In genomic region chr16:42875852-42875980, GRCm38 (mm10) we compare ENCODE assay signal across 8 mouse cellular contexts. TPM values are rescaled to one million over a fixed set of nuclear protein-coding genes. Genes with fewer than 3 reads are reported as not detected.
DNase-seq lines count a peak whose midpoint lies in the region; ATAC-seq and TF ChIP-seq lines count a peak whose summit lies in the region.

TSS of gene Zbtb20 (plus strand) at chr16:42875881.

- peak within 1 kb of the TSS; percentile 76 for H3K4me3 ChIP-seq in ES-Bruce4 (ENCODE audit: low read depth, low read length)
- H3K4me3 ChIP-seq in forebrain, embryonic 14.5 days (ENCODE audit: low read depth, low read length): peak within 1 kb of the TSS; percentile 76
- H3K4me3 ChIP-seq in hindbrain, embryonic 13.5 days: peak within 1 kb of the TSS; percentile 75
- peak within 1 kb of the TSS; percentile 84 for H3K4me3 ChIP-seq in liver, embryonic 16.5 days (ENCODE audit: low read depth, low read length)

- no peaks in the 10 kb centered on the region for H3K9me3 ChIP-seq in ES-Bruce4 (replicated peaks; ENCODE audit: control insufficient read depth, insufficient read depth, low read length, poor library complexity, severe bottlenecking)
- no peaks in the 10 kb centered on the region for H3K9me3 ChIP-seq in forebrain, embryonic 14.5 days (replicated peaks; ENCODE audit: control insufficient read depth, low read length)
- H3K9me3 ChIP-seq in hindbrain, embryonic 13.5 days: no peaks in the 10 kb centered on the region
- H3K9me3 ChIP-seq in liver, embryonic 16.5 days (replicated peaks; ENCODE audit: control insufficient read depth, low read length): no peaks in the 10 kb centered on the region

- peak within 1 kb of the TSS; percentile 97 for H3K9ac ChIP-seq in ES-Bruce4 (ENCODE audit: low read depth, poor library complexity, severe bottlenecking)
- peak within 1 kb of the TSS; percentile 74 for H3K9ac ChIP-seq in forebrain, embryonic 14.5 days (ENCODE audit: low read length)
- peak within 1 kb of the TSS; percentile 82 for H3K9ac ChIP-seq in hindbrain, embryonic 13.5 days
- H3K9ac ChIP-seq in liver, embryonic 16.5 days (ENCODE audit: low read depth, low read length): peak within 1 kb of the TSS; percentile 85

- H3K27ac ChIP-seq in ES-Bruce4 (ENCODE audit: insufficient read depth, low read length): peak within 1 kb of the TSS; percentile 84
- H3K27ac ChIP-seq in forebrain, embryonic 14.5 days (ENCODE audit: low read depth, low read length): peak within 1 kb of the TSS; percentile 98
- H3K27ac ChIP-seq in hindbrain, embryonic 13.5 days: peak within 1 kb of the TSS; percentile 97
- peak within 1 kb of the TSS; percentile 93 for H3K27ac ChIP-seq in liver, embryonic 16.5 days (ENCODE audit: low read length)

- WGBS in forebrain, embryonic 14.5 days: 0% methylated on average over 5 of the region's 8 CpGs
- 0% methylated on average over 5 of the region's 8 CpGs for WGBS in hindbrain, embryonic 13.5 days
- 0% methylated on average over 8 of the region's 8 CpGs for WGBS in liver, embryonic 16.5 days (ENCODE audit: insufficient replicate concordance)

- peak within 1 kb of the TSS; percentile 70 for H3K4me2 ChIP-seq in forebrain, embryonic 14.5 days (ENCODE audit: low read length)
- peak within 1 kb of the TSS; percentile 78 for H3K4me2 ChIP-seq in hindbrain, embryonic 13.5 days
- peak within 1 kb of the TSS; percentile 85 for H3K4me2 ChIP-seq in liver, embryonic 16.5 days (ENCODE audit: low read depth, low read length)

- no peaks in the 10 kb centered on the region for H3K36me3 ChIP-seq in ES-Bruce4 (ENCODE audit: control insufficient read depth, insufficient read depth, low read length, poor library complexity, severe bottlenecking)
- H3K36me3 ChIP-seq in forebrain, embryonic 14.5 days (ENCODE audit: control insufficient read depth, insufficient read depth, low read length): no peaks in the 10 kb centered on the region
- H3K36me3 ChIP-seq in hindbrain, embryonic 13.5 days: no peaks in the 10 kb centered on the region
- no peaks in the 10 kb centered on the region for H3K36me3 ChIP-seq in liver, embryonic 16.5 days (ENCODE audit: control insufficient read depth, insufficient read depth)

- TF ChIP-seq POLR2A in ES-Bruce4 (IDR thresholded peaks at IDR 0.05; ENCODE audit: insufficient read depth, low read length): no peak

- no peaks in the 10 kb centered on the region for H3K27me3 ChIP-seq in ES-Bruce4 (ENCODE audit: control insufficient read depth, insufficient read depth, low read length, poor library complexity, severe bottlenecking)
- H3K27me3 ChIP-seq in forebrain, embryonic 14.5 days (replicated peaks; ENCODE audit: control insufficient read depth, insufficient read depth, low read length): no peaks in the 10 kb centered on the region
- H3K27me3 ChIP-seq in hindbrain, embryonic 13.5 days: no peaks in the 10 kb centered on the region
- H3K27me3 ChIP-seq in liver, embryonic 16.5 days (ENCODE audit: control insufficient read depth, insufficient read depth, low read depth, low read length): no peaks in the 10 kb centered on the region

- no peak for TF ChIP-seq EP300 in ES-Bruce4 (IDR thresholded peaks at IDR 0.05; ENCODE audit: insufficient read depth, low read depth, low read length)

- ATAC-seq in forebrain, embryonic 14.5 days: no peak
- no peak for ATAC-seq in hindbrain, embryonic 13.5 days (ENCODE audit: low FRiP score)
- no peak for ATAC-seq in liver, embryonic 16.5 days (ENCODE audit: low read depth)

- no peaks in the 10 kb centered on the region for H3K4me1 ChIP-seq in ES-Bruce4 (ENCODE audit: control insufficient read depth, insufficient read depth, low read length)
- H3K4me1 ChIP-seq in forebrain, embryonic 14.5 days (ENCODE audit: control insufficient read depth, insufficient read depth, low read length): peaks cover 5% of the 10 kb centered on the region; the same call in 1 of the 2 replicates
- peaks cover 5% of the 10 kb centered on the region for H3K4me1 ChIP-seq in hindbrain, embryonic 13.5 days (replicated peaks)
- peaks cover 3% of the 10 kb centered on the region for H3K4me1 ChIP-seq in liver, embryonic 16.5 days (ENCODE audit: control insufficient read depth, low read depth, low read length)

- TF ChIP-seq CTCF in ES-Bruce4 (IDR thresholded peaks at IDR 0.05; ENCODE audit: low read depth, low read length): no peak

- DNase-seq in adrenal gland, adult 18-20 months (ENCODE audit: low spot score in 2 of 2): no peak
- DNase-seq in adrenal gland, adult (ENCODE audit: inconsistent age in 2 of 2, low spot score in 1 of 2): no peak
- DNase-seq in forebrain, embryonic 14.5 days (ENCODE audit: low spot score): no peak
- no peak for DNase-seq in urinary bladder, postnatal 36 days (ENCODE audit: low spot score in 2 of 2)
- DNase-seq in retina, postnatal 1 day: no peak

RNA-seq across cellular contexts. Expression of gene Zbtb20, which starts in this region (rescaled TPM):
- 100 to 1,000 TPM; 101 to 109 TPM for total RNA-seq in adrenal gland, adult 18-20 months (2021)
- polyA plus RNA-seq in ES-Bruce4 (2011; ENCODE audit: insufficient read depth, insufficient read length, low read depth, missing spikeins): 7.9 and 9.9 TPM in 2 replicates
- 41.0 and 86.0 TPM in 2 replicates for polyA plus RNA-seq in forebrain, embryonic 14.5 days (2014; fragmentation: Nextera tagmentation; extraction: Ambion mirVana)
- polyA plus RNA-seq in hindbrain, embryonic 13.5 days (2015; fragmentation: Nextera tagmentation; extraction: Ambion mirVana): 61.5 and 65.7 TPM in 2 replicates
- polyA plus RNA-seq in liver, embryonic 16.5 days (2015; fragmentation: Nextera tagmentation; extraction: Ambion mirVana): 5.6 and 5.7 TPM in 2 replicates
